Mouse (Mus musculus) adrenal gland, adult 8-10 months (tissue): Measurements from ENCODE around the gene Tmem209. TPM values are rescaled to one million over a fixed set of nuclear protein-coding genes. Genes with fewer than 3 reads are reported as not detected.

Experiments
- DNase-seq: peaks from one replicate; pipeline ENCODE4 v3.0.0; 2022
- total RNA-seq, 4 experiments: library from RNA; stranded (reverse); gene quantifications; 2 replicates each; pipeline ENCODE4 v1.2.4; 2022

The Tmem209 gene
- total RNA-seq, 4 experiments from 2014 or later = 24.4 to 32.6 (median 28.6) TPM

- DNase-seq = no peak
These were observed 47.7 kb downstream of the Tmem209 start for GRCm38 (mm10) chr6:30461755-30462344.

- peak; percentile 21 for DNase-seq
These were observed 48.7 kb downstream of the Tmem209 start for GRCm38 (mm10) chr6:30460750-30461446.

GRCm38 (mm10) chr6:30459811-30460749, 49.5 kb downstream of the Tmem209 start:
- DNase-seq = peak; percentile 37

GRCm38 (mm10) chr6:30459056-30459747, 50.4 kb downstream of the Tmem209 start:
- no peak for DNase-seq

GRCm38 (mm10) chr6:30458626-30459025, 51.0 kb downstream of the Tmem209 start:
- DNase-seq = no peak

GRCm38 (mm10) chr6:30456991-30457390, 52.6 kb downstream of the Tmem209 start:
- no peak for DNase-seq

- DNase-seq = no peak
These were observed 70.0 kb downstream of the Tmem209 start for GRCm38 (mm10) chr6:30439576-30439975.

- no peak for DNase-seq
These were observed 72.5 kb downstream of the Tmem209 start for GRCm38 (mm10) chr6:30437054-30437453.

- no peak for DNase-seq
These were observed 73.1 kb downstream of the Tmem209 start for GRCm38 (mm10) chr6:30436476-30436875.

GRCm38 (mm10) chr6:30432461-30433192, 77.0 kb downstream of the Tmem209 start:
- DNase-seq = no peak

Other genes starting within 250 kb of the Tmem209 start
- gene Ube2h, start 205.2 kb downstream of the Tmem209 start, total RNA-seq = 100 to 1,000 TPM in 3 of 4 experiments, 10 to 100 TPM in 1; 97.5 to 131 (median 112) TPM
- 10 to 100 TPM; 22.0 to 23.9 (median 22.7) TPM for gene Zc3hc1, start 118.8 kb downstream of the Tmem209 start, total RNA-seq
- gene Klhdc10, start 107.9 kb downstream of the Tmem209 start, total RNA-seq = 10 to 100 TPM; 76.8 to 85.9 (median 84.7) TPM
- gene Ssmem1, start 66 bp upstream of the Tmem209 start, total RNA-seq = under 1 TPM in 3 of 4 experiments, not detected in 1; 0.24 to 0.92 (median 0.35) TPM
- 1 to 10 TPM in 3 of 4 experiments, under 1 TPM in 1; 0.64 to 3.3 (median 1.0) TPM for gene Cpa2, start 31.8 kb upstream of the Tmem209 start, total RNA-seq
- gene Cpa4, start 58.6 kb upstream of the Tmem209 start, total RNA-seq = 1 to 10 TPM; 1.3 to 3.0 (median 2.0) TPM
- not detected for gene Cpa5, start 101.2 kb upstream of the Tmem209 start, total RNA-seq
- not detected for gene Cpa1, start 129.4 kb upstream of the Tmem209 start, total RNA-seq
- 10 to 100 TPM in 1 of 4 experiments, 1 to 10 TPM in 3; 7.9 to 11.6 (median 8.6) TPM for gene Cep41, start 184.0 kb upstream of the Tmem209 start, total RNA-seq
- 10 to 100 TPM; 39.2 to 81.6 (median 52.6) TPM for gene Mest, start 213.8 kb upstream of the Tmem209 start, total RNA-seq